Mouse (Mus musculus) macrophage (primary cell): ENCODE measurements around the gene Sema6b. TPM values are rescaled to one million over a fixed set of nuclear protein-coding genes. Genes with fewer than 3 reads are reported as not detected.
"Not testable (repeated sequence)": the region's sequence is repeated elsewhere in the genome, so short reads cannot be mapped to it uniquely, and the experiment has no call there.

Source experiments
- H3K27ac ChIP-seq: fragments of 350-480 bp; formaldehyde crosslinking; 2 replicates; pipeline ENCODE4 v1.9.0; 2021
- H3K36me3 ChIP-seq: fragments of 350-480 bp; formaldehyde crosslinking; 2 replicates; pipeline ENCODE4 v1.9.0; 2021; ENCODE audit errors: inconsistent target
- H3K4me3 ChIP-seq: fragments of 350-480 bp; formaldehyde crosslinking; 2 replicates; pipeline ENCODE4 v1.9.0; 2021; ENCODE audit errors: inconsistent target
- H3K79me2 ChIP-seq: fragments of 350-480 bp; formaldehyde crosslinking; 2 replicates; pipeline ENCODE4 v1.9.0; 2021; ENCODE audit errors: inconsistent target
- WGBS: methylation state at CpG from one replicate; pipeline ENCODE4 v1.1.7; 2026; ENCODE audit warnings: inconsistent platforms; ENCODE audit not compliant: missing documents; 5-methylcytosine and 5-hydroxymethylcytosine counted together
- polyA plus RNA-seq: library from polyadenylated mRNA; stranded (reverse); fragments of 250-400 nt; gene quantifications from 3 replicates; pipeline ENCODE4 v1.2.4, GENCODE M21; 2018; ENCODE audit warnings: inconsistent platforms

Gene Sema6b
- polyA plus RNA-seq, 1 experiment from 2014 or later, result 3.0 TPM

GRCm38 (mm10) chr17:56102158-56102557 lies 38.0 kb downstream of the Sema6b start:
- Histone ChIP-seq H3K27ac (no peak overlapping the region), H3K4me3 (no peak overlapping the region), H3K79me2 (no peaks in the 10 kb centered on the region), H3K36me3 (peaks cover 52% of the 10 kb centered on the region)
- 93% methylated on average over 5 of the region's 5 CpGs for WGBS

- peaks cover 65% of the 10 kb centered on the region for H3K36me3 ChIP-seq
- 100% methylated on average over 3 of the region's 3 CpGs for WGBS
- no peak overlapping the region for H3K4me3 ChIP-seq
Measured at GRCm38 (mm10) chr17:56100811-56101210, 39.3 kb downstream of the Sema6b start.

GRCm38 (mm10) chr17:56098711-56099572 lies 41.2 kb downstream of the Sema6b start:
- peaks cover 66% of the 10 kb centered on the region for H3K36me3 ChIP-seq
- no peak overlapping the region for H3K27ac ChIP-seq
- WGBS, result 94% methylated on average over 15 of the region's 15 CpGs
- no peak overlapping the region for H3K4me3 ChIP-seq
- no peaks in the 10 kb centered on the region for H3K79me2 ChIP-seq

More at GRCm38 (mm10) chr17:56100811-56101210, 39.3 kb downstream of the Sema6b start:
- no peak overlapping the region for H3K27ac ChIP-seq
- H3K79me2 ChIP-seq, result no peaks in the 10 kb centered on the region

- Histone ChIP-seq H3K4me3 (no peak overlapping the region), H3K27ac (no peak overlapping the region), H3K79me2 (no peaks in the 10 kb centered on the region), H3K36me3 (peaks cover 64% of the 10 kb centered on the region)
- WGBS, result 94% methylated on average over 8 of the region's 8 CpGs
Measured at GRCm38 (mm10) chr17:56098180-56098579, 42.0 kb downstream of the Sema6b start.

- H3K27ac ChIP-seq, result no peak overlapping the region
- no peak overlapping the region for H3K4me3 ChIP-seq
- H3K79me2 ChIP-seq, result no peaks in the 10 kb centered on the region
- whole genome bisulfite sequencing, result 95% methylated on average over 11 of the region's 12 CpGs
- peaks cover 57% of the 10 kb centered on the region for H3K36me3 ChIP-seq
Measured at GRCm38 (mm10) chr17:56096883-56097282, 43.3 kb downstream of the Sema6b start.

- no peak overlapping the region for H3K27ac ChIP-seq
- no peaks in the 10 kb centered on the region for H3K79me2 ChIP-seq
- H3K36me3 ChIP-seq, result peaks cover 21% of the 10 kb centered on the region; the same call in 1 of the 2 replicates
- H3K4me3 ChIP-seq, result no peak overlapping the region
- WGBS, result 100% methylated on average over 1 of the region's 1 CpGs
Measured at GRCm38 (mm10) chr17:56092794-56093193, 47.3 kb downstream of the Sema6b start.

GRCm38 (mm10) chr17:56092312-56092711 lies 47.8 kb downstream of the Sema6b start:
- H3K36me3 ChIP-seq, result peaks cover 16% of the 10 kb centered on the region; the same call in 1 of the 2 replicates
- 83% methylated on average over 1 of the region's 1 CpGs for WGBS
- H3K27ac ChIP-seq, result no peak overlapping the region
- no peaks in the 10 kb centered on the region for H3K79me2 ChIP-seq
- H3K4me3 ChIP-seq, result no peak overlapping the region

GRCm38 (mm10) chr17:56080781-56081585 lies 59.2 kb downstream of the Sema6b start:
- H3K27ac ChIP-seq, result no peak overlapping the region
- peaks cover 26% of the 10 kb centered on the region for H3K79me2 ChIP-seq
- WGBS, result 52% methylated on average over 8 of the region's 8 CpGs
- peak overlapping the region; percentile 79 for H3K4me3 ChIP-seq
- 0 out of 2 replicates have a peak, but pooled peaks cover 4% of the 10 kb centered on the region for H3K36me3 ChIP-seq

GRCm38 (mm10) chr17:56079921-56080320 lies 60.2 kb downstream of the Sema6b start:
- Histone ChIP-seq H3K36me3 (0 out of 2 replicates have a peak, but pooled peaks cover 4% of the 10 kb centered on the region), H3K79me2 (peaks cover 26% of the 10 kb centered on the region), H3K27ac (no peak overlapping the region), H3K4me3 (peak overlapping the region; percentile 79)
- WGBS, result 0% methylated on average over 11 of the region's 11 CpGs

- 1% methylated on average over 53 of the region's 61 CpGs for WGBS
- Histone ChIP-seq H3K4me3 (peak within 1 kb of the TSS; percentile 79), H3K27ac (peak within 1 kb of the TSS; percentile 63), H3K36me3 (0 out of 2 replicates have a peak, but pooled peaks cover 4% of the 10 kb centered on the region), H3K79me2 (peaks cover 27% of the 10 kb centered on the region)
Measured at GRCm38 (mm10) chr17:56078880-56079795, 61.0 kb downstream of the Sema6b start, which contains the start of gene Hdgfl2. TSS of gene Hdgfl2 (plus strand) at chr17:56079634.

GRCm38 (mm10) chr17:56078361-56078760 lies 61.8 kb downstream of the Sema6b start:
- not testable (repeated sequence) for H3K36me3 ChIP-seq
- peak overlapping the region; percentile 40 for H3K4me3 ChIP-seq
- 59% methylated on average over 9 of the region's 9 CpGs for WGBS
- peaks cover 35% of the 10 kb centered on the region for H3K79me2 ChIP-seq
- H3K27ac ChIP-seq, result peak overlapping the region; percentile 63

GRCm38 (mm10) chr17:56077523-56077922 lies 62.6 kb downstream of the Sema6b start:
- peaks cover 36% of the 10 kb centered on the region for H3K79me2 ChIP-seq
- 82% methylated on average over 5 of the region's 5 CpGs for WGBS
- H3K36me3 ChIP-seq, result peaks cover 8% of the 10 kb centered on the region; the same call in 1 of the 2 replicates
- H3K27ac ChIP-seq, result no peak overlapping the region
- H3K4me3 ChIP-seq, result no peak overlapping the region

- Histone ChIP-seq H3K79me2 (peaks cover 11% of the 10 kb centered on the region; the same call in 1 of the 2 replicates), H3K27ac (peak within 1 kb of the TSS; percentile 84), H3K36me3 (peaks cover 31% of the 10 kb centered on the region), H3K4me3 (peak within 1 kb of the TSS; percentile 54)
- 0% methylated on average over 35 of the region's 35 CpGs for WGBS
Measured at GRCm38 (mm10) chr17:56074827-56075208, 65.3 kb downstream of the Sema6b start, which contains the start of gene Ubxn6. TSS of gene Ubxn6 (minus strand) at chr17:56075028.
